Mouse (Mus musculus) cerebellum, adult 11-12 months (tissue): ENCODE data around the gene Rgsl1.
"Not testable (repeated sequence)": the region's sequence is repeated elsewhere in the genome, so short reads cannot be mapped to it uniquely, and the experiment has no call there.

Source experiments
- DNase-seq: peaks from one replicate; pipeline ENCODE4 v3.0.0; 2022

The Rgsl1 gene

DNA sequence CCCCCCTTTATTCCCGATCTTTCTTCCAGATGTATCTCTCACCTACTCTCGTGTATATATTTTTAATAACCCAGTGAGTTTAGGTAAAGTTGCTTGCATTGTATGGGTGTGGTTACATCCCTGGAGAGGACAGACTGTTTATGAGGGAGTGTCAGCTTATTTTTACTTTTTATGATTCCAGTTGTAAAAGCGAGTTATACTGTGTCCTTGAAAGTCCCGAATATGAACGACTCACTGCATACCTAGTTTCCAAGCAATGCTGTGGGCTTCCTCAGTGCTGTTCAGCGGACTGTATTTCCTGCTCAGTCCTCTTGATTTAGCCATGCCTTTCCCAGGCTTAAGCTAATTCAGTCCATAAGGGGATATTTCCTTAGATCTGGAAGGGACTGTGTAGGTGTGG, 68.8 kb downstream of the Rgsl1 start:
- DNase-seq, result no peak

GRCm38 (mm10) chr1:153770776-153771167, 73.2 kb downstream of the Rgsl1 start:
- no peak for DNase-seq

DNA sequence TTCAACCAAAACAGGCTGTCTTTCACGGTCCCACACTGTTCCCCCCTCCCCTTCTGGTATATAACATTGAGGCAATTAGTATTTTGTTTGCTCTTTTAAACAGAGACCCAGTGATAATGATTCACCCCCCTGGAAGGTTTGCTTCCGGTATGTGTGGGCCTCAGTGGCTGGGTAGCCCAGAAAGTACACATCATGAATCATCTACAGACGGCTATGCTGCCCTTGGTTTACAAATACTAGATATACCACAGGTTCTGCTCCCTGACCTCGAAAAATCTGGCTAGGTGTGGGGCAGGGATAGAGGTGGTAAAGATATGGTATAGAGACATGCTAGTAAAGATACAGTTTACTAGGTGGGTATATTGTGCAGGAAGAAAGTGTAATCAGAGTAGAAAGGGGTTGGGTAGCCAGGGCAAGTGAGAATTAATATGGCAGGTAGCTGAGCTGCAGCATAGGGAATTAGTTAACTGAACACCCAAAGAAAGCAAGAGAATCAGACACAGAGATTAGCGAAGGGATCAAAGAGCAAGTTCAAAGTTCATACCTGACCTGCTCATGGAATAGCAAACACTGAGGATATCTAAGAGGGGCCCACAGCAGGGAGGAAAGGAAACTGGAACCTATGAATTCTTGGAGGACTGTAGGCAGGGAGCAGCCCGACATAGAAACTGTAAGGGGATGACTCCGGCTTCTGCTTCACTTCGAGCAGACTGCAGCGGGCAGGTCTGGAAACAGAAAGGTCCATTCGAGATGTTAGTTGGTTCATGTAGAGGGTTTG, 73.8 kb downstream of the Rgsl1 start:
- DNase-seq, result no peak

DNA sequence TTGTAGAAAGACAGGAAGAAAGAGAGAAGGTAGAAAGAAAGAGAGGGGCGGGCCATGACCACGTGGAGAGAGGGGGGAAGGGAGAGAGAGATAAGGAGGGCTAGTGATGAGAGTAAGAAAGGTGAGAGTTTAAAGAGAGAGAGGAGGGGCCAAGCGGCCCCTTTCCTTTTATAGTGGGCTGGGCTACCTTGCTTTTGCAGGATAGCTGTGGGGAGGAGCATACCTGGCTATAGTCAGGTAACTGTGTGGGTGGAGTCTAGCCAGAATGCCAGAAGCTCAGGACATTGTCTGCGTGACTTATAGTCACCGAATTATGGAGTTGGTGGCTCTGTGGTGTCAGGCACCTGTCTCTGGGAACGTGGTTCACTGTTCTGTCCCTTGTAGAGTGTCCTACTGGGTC, 74.4 kb downstream of the Rgsl1 start:
- DNase-seq, result not testable (repeated sequence)

GRCm38 (mm10) chr1:153768465-153768864, 75.5 kb downstream of the Rgsl1 start:
- DNase-seq, result no peak

DNA sequence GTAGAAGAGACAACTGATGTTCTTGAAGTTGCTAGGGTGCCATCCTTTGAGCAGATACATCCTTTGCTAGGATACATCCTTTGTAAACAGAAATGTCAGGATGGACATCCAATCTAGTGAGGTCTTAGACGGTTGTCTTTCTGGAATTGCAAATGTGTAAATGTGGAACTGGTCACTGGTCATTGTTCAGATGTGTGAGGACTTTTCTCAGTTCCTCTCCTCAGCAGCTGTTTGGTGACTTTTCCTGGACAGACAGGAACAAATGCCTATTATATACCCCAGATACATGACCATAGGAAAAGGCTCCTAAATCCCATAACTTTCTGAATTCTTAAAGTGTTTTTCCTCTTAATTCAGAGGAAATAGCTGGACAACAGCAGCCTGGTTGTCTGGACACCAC, 76.7 kb downstream of the Rgsl1 start:
- no peak for DNase-seq

DNA sequence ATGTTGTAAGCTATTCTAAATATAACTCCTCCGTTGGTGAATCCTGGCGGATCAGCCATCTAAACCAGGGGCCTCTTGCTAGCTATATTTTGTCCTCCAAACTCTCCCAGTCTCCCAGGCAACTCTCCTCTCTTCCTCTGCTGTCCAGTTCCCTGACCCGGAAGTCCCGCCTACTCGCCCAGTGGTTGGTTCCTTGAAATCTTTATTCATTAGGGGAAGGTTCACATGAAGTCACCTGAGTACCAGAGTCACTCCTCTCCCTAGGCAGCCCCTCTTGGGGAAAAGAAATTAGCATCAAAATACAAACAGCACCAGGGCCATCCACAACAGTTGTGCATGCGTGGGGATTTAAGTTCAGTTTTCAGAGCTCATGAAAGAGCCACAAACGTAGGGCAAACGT, 77.6 kb downstream of the Rgsl1 start:
- DNase-seq, result no peak

DNA sequence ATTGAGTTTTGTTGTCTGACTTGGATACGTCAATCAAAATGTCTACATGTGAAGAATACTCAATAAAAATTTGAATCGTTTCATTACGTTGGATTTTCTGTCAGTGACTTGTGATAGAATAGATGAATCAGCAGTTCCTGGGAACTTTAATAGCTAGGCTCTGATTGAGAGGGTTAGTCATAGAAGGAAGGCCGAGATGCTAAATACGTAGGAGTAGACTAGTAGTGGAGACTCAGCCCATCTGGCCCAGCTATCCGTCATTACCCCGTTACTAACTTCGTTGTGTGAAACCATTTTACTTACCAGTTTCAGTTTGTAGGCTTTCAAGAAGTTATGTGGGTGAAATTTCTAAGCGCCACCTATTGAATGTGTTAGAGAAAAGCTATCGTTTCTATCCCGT, 79.8 kb downstream of the Rgsl1 start:
- DNase-seq, result no peak

DNA sequence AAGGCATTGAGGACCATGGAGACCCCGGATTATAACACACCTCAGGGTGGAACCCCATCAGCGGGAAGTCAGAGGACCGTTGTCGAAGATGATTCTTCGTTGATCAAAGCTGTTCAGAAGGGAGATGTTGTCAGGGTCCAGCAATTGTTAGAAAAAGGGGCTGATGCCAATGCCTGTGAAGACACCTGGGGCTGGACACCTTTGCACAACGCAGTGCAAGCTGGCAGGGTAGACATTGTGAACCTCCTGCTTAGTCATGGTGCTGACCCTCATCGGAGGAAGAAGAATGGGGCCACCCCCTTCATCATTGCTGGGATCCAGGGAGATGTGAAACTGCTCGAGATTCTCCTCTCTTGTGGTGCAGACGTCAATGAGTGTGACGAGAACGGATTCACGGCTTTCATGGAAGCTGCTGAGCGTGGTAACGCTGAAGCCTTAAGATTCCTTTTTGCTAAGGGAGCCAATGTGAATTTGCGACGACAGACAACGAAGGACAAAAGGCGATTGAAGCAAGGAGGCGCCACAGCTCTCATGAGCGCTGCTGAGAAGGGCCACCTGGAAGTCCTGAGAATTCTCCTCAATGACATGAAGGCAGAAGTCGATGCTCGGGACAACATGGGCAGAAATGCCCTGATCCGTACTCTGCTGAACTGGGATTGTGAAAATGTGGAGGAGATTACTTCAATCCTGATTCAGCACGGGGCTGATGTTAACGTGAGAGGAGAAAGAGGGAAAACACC, 90.0 kb downstream of the Rgsl1 start:
- DNase-seq, result no peak

- no peak for DNase-seq
These were observed 91.4 kb downstream of the Rgsl1 start for GRCm38 (mm10) chr1:153752521-153752920.

GRCm38 (mm10) chr1:153751763-153752301, 92.1 kb downstream of the Rgsl1 start:
- DNase-seq, result no peak

GRCm38 (mm10) chr1:153750054-153750453, 93.9 kb downstream of the Rgsl1 start:
- no peak for DNase-seq

DNA sequence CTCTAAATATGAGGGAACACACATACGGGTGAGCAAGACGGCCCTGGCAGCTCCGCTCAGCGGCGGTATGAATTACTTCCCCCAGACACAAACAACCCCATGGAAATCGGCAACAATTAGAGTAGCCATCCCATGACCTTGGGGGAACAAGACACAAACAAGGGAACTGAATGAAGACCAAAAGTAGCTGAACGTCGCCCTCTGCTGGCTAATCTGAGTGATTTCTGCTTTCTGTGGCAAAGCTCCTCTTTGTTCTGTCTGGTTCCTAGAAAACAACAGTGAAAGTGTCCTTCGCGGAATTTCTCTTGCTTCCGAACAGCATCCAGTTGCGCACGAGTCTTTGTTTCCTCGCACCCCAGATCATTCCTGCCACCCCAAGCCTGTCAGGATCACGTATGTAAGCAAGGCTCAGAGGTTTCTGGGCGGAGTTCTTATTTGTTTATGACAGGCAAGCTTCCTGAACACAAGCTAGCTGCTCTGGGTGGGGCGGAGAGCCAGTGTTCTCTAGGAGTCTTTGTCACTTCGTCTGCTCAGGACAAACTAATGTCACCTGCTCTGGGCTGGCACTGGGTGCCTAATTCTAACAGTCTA, 94.6 kb downstream of the Rgsl1 start, which contains the start of gene Rnasel:
Gene Rnasel, plus strand, starts transcription at position 216 of the 591 bp plus-strand sequence.
- DNase-seq, result no peak

DNA sequence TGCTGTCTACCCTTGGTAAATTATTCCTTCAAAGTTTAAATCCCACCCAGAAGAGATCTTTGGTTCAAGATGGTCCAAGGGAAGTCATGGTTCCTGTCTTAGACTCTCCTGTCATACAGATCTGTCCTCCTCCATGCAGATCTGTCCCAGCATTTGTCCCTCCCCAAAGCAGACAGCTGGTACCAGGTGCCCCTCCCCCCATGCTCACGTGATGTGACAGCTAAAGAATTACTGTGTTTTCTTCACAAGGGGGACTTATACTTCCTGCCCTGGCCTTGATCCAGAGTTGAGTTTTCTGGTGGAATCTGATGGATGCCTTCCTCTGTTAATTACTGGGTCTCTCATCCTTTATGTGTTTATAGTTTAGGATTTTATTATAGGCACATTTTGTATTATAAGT, 95.4 kb downstream of the Rgsl1 start:
- DNase-seq, result no peak

DNA sequence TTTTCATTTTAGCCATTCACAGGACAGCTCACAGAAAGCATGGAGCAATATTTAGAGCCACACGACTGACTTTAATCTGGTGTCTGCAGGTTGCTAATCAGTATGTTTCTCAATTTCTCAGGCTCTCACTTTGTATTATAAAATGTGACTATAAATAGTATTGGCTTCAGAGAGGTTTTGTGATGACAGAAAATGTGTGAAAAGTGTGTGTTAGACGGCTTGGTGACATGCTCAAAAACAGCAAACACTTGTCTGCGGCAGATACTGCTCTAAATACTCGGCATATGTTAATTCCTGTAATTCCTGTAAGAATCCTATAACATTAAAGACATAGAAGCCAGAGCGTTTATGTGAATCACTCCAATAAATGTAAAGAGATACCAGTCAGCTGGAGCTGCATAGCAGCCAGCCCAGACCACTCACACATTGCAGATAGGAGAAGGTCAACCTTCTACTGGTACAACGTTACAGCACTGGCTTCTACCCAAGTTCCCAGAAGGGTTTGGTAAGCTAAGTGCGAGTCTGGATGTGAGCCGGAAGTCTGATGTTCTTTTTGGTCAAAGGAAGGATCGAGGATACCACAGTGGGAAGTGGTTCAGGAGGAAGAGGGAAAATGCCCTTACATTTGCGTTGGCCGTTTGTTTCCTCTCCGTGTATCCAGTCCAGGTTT, 95.9 kb downstream of the Rgsl1 start:
- no peak for DNase-seq

- peak; percentile 58 for DNase-seq
These were observed 97.2 kb downstream of the Rgsl1 start for GRCm38 (mm10) chr1:153746728-153747127.

DNA sequence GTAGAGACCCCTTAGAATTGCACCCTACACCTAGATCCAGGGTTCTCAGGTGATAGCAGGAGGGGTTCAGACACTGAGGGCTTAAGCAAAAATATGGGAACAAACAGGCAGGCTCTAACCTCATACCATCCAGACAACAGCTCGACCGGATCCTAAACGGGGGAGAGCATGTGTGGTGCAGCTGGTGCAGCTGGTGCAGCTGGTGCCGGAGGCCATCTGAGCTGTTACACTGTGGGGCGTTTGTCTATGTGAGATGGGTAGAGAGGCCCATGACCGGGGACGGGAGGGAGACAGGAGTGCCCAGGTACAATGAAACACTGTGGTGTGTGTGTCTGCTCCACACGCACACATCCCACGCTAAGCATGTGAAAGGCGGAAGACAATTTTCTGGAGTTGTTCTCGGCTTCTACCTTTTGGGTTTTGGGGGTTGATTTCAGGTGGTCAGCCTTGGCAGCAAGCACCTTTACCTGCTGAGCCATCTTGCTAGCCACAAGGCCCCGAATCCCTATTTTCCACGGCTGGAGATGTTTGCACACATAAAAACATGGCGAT, 97.7 kb downstream of the Rgsl1 start:
- no peak for DNase-seq

GRCm38 (mm10) chr1:153742374-153743155, 101.4 kb downstream of the Rgsl1 start:
- DNase-seq, result peak; percentile 66

DNA sequence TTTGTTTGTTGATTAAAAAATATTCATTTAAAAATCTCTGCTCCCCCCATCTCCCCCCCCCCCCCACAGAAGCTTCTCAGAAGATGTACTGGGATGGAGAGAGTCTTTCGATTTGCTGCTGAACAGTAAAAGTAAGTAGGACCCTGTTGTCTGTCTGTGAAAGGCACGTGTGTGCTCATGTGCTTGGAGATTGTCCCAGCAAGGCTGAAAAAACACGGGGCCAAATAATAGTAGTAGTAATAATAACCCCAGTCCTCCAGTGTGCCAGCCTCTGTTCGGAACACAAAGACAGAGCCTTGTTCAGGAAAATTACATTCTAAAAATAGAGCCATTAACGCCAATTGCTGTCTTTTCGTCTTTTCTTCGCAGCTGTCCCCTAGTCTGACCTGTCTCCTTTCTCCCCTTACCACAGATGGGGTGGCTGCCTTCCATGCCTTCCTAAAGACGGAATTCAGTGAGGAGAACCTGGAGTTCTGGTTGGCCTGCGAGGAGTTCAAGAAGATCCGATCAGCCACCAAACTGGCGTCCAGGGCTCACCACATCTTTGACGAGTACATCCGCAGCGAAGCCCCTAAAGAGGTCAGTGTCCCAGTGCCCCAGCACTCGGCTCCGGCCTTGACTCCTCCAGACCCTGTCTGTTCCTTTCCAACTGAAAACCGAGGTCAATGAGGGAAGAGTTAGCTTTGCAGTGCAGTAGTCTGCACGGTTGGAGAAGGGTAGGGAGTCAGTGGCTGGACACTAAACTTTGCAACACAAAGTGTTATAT, 102.2 kb downstream of the Rgsl1 start:
- DNase-seq, result no peak

DNA sequence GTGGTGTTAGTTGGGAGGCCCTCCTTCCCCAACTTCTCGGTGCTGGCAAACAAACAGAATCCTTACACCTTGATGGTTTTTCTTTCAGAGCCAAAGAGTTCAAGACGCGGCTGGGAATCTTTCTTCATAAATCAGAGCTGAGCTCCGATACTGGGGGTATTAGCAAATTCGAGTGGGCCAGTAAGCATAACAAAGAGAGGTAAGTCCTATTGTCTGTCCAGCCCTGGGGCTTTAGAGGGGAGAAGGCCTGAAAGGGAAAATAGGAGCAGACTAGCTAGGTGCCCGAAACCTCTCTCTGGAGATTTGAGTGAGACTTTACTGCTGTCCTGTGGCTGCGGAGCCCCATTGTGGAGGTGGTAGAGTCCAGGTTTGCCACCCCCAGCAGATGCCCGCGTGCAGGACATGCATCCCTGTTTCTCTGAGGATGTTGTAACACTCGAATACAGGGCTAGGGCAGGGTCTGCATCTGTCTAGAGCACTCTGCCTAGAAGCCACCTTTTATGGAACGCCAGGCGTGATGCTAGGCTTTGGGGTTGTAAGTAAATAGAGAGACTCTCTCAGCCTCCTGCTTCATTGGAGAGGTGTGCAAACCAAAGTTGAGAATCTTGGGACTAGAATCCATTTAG, 103.1 kb downstream of the Rgsl1 start:
- no peak for DNase-seq

GRCm38 (mm10) chr1:153740145-153740544, 103.8 kb downstream of the Rgsl1 start, which contains the start of gene Rgs16:
Rgs16 (plus strand) TSS chr1:153740349.
- DNase-seq, result peak; percentile 86
